Mouse (Mus musculus) kidney, embryonic 14.5 days (tissue): ENCODE measurements at regions not wholly inside any gene's neighbourhood (a gene's known extent, or its start where the extent isn't known, plus 50 kb on each side); places are given as distances from the start of the nearest gene placed in this dataset.
A peak's percentile ranks its signal among the peaks of the same experiment; 100 is the strongest.

Experiments used
- ATAC-seq: fragments of 200-750 bp; cut with Nextera tagmentation; 2 replicates; pipeline ENCODE4 v1.8.0; 2017; ENCODE audit warnings: moderate number of reproducible peaks, mild to moderate bottlenecking, moderate TSS enrichment, moderate library complexity; ENCODE audit not compliant: low FRiP score, low TSS enrichment
- H3K27ac ChIP-seq: fragments of 300-500 bp; sonication (generic); 2 replicates; pipeline ENCODE4 v1.5.1; 2014; ENCODE audit warnings: low read depth, mild to moderate bottlenecking, low read length, moderate library complexity, mixed read lengths
- H3K27me3 ChIP-seq: fragments of 300-500 bp; sonication (generic); 2 replicates; pipeline ENCODE4 v1.6.1; 2014; ENCODE audit warnings: mild to moderate bottlenecking, low read length; ENCODE audit not compliant: control insufficient read depth, insufficient read depth
- H3K36me3 ChIP-seq: fragments of 300-500 bp; sonication (generic); 2 replicates; pipeline ENCODE4 v1.6.1; 2014; ENCODE audit warnings: low read length, mixed read lengths; ENCODE audit not compliant: control insufficient read depth, insufficient read depth
- H3K4me1 ChIP-seq: fragments of 300-500 bp; sonication (generic); 2 replicates; pipeline ENCODE4 v1.6.1; 2014; ENCODE audit warnings: low read length, mixed read lengths; ENCODE audit not compliant: control insufficient read depth, insufficient read depth
- H3K4me2 ChIP-seq: fragments of 300-500 bp; sonication (generic); replicated peaks from 2 replicates; pipeline ENCODE4 v1.6.1; 2014; ENCODE audit warnings: low read depth, mild to moderate bottlenecking, low read length
- H3K4me3 ChIP-seq: fragments of 300-500 bp; sonication (generic); 2 replicates; pipeline ENCODE4 v1.5.1; 2014; ENCODE audit warnings: mild to moderate bottlenecking, low read length
- H3K9ac ChIP-seq: fragments of 300-500 bp; sonication (generic); 2 replicates; pipeline ENCODE4 v1.6.1; 2014; ENCODE audit warnings: low read depth, mild to moderate bottlenecking, low read length, moderate library complexity
- H3K9me3 ChIP-seq: fragments of 300-500 bp; sonication (generic); 2 replicates; pipeline ENCODE4 v1.6.1; 2016; ENCODE audit warnings: low read length; ENCODE audit not compliant: control insufficient read depth
- WGBS: fragments of 180-500 bp; shearing (Covaris S2); extraction: QIAGEN DNeasy Blood & Tissue Kit; methylation state at CpG from one replicate; pipeline ENCODE4 v1.1.7; 2014; 5-methylcytosine and 5-hydroxymethylcytosine counted together

- H3K9ac ChIP-seq: no peak overlapping the region
- no peaks in the 10 kb centered on the region for H3K4me1 ChIP-seq
- H3K4me2 ChIP-seq: no peak overlapping the region
- H3K4me3 ChIP-seq: no peak overlapping the region
- no peak for ATAC-seq
- no peaks in the 10 kb centered on the region for H3K36me3 ChIP-seq
- no peaks in the 10 kb centered on the region for H3K9me3 ChIP-seq
- H3K27ac ChIP-seq: no peak overlapping the region
- 68% methylated on average over 7 of the region's 7 CpGs for WGBS
- H3K27me3 ChIP-seq: peaks cover 3% of the 10 kb centered on the region
Observed at GRCm38 (mm10) chr17:72782775-72783174, 53.5 kb upstream of the Ypel5 start.

- Histone ChIP-seq H3K9me3 (no peaks in the 10 kb centered on the region), H3K4me3 (no peak overlapping the region), H3K36me3 (no peaks in the 10 kb centered on the region), H3K27ac (no peak overlapping the region), H3K4me1 (no peaks in the 10 kb centered on the region), H3K27me3 (peaks cover 3% of the 10 kb centered on the region), H3K4me2 (no peak overlapping the region), H3K9ac (no peak overlapping the region)
- WGBS: 24% methylated on average over 6 of the region's 6 CpGs
- 0 out of 2 replicates have a peak, but pooled peaks have one; percentile 20 for ATAC-seq
Observed at GRCm38 (mm10) chr17:72781786-72782185, 54.5 kb upstream of the Ypel5 start.

GRCm38 (mm10) chr17:72768266-72768665 is 68.0 kb upstream of the Ypel5 start:
- Histone ChIP-seq H3K27ac (no peak overlapping the region), H3K4me3 (no peak overlapping the region), H3K9ac (no peak overlapping the region), H3K27me3 (no peaks in the 10 kb centered on the region), H3K36me3 (no peaks in the 10 kb centered on the region), H3K4me1 (no peaks in the 10 kb centered on the region), H3K4me2 (no peak overlapping the region), H3K9me3 (no peaks in the 10 kb centered on the region)
- WGBS: 73% methylated on average over 4 of the region's 4 CpGs
- no peak for ATAC-seq

DNA sequence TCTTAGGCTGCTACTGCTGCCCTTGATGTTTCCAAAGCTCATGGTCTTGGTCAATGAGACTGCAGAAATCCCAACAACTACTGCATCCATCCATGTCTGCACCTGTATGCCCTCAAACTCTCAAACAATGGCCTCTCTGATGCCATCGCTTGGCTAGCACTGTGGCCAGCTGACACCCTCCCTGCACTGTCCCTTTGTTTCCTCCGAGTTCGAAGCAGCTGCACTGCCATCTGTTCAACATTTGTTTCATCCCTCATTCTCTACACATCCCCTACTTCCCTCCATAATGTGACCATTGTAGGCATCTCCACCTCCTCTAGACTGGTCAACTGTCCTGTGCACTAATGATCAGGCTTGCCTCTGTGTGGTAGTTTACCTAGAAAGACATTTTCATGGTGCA is 75.3 kb upstream of the Ypel5 start:
- no peaks in the 10 kb centered on the region for H3K36me3 ChIP-seq
- no peaks in the 10 kb centered on the region for H3K27me3 ChIP-seq
- no peaks in the 10 kb centered on the region for H3K4me1 ChIP-seq
- H3K27ac ChIP-seq: no peak overlapping the region
- WGBS: 73% methylated on average over 3 of the region's 3 CpGs
- no peak overlapping the region for H3K4me3 ChIP-seq
- no peak overlapping the region for H3K4me2 ChIP-seq
- H3K9ac ChIP-seq: no peak overlapping the region
- no peak for ATAC-seq
- H3K9me3 ChIP-seq: no peaks in the 10 kb centered on the region

DNA sequence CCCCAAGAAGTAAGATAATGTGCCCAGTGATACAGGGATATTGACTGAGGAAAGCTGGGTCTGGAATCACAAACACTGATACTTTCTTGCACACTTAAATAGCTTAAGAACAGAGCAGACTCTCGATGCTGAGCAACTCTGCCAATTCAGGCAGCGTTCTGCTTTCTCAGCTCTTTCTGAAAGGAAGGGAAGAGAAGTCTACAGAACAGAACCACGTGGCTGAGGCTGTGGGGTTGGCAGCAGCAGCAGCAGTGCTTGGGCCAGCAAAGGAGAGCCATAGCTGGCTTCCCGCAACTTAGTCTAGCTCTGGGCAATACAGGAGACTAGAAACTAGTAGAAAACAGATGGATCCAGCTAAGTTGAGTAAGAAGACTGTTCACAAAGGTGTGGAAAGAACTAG is 89.8 kb upstream of the Ypel5 start:
- H3K9ac ChIP-seq: no peak overlapping the region
- no peaks in the 10 kb centered on the region for H3K27me3 ChIP-seq
- H3K36me3 ChIP-seq: no peaks in the 10 kb centered on the region
- no peak overlapping the region for H3K4me3 ChIP-seq
- H3K9me3 ChIP-seq: no peaks in the 10 kb centered on the region
- 74% methylated on average over 4 of the region's 4 CpGs for WGBS
- no peak overlapping the region for H3K4me2 ChIP-seq
- ATAC-seq: no peak
- no peaks in the 10 kb centered on the region for H3K4me1 ChIP-seq
- no peak overlapping the region for H3K27ac ChIP-seq

DNA sequence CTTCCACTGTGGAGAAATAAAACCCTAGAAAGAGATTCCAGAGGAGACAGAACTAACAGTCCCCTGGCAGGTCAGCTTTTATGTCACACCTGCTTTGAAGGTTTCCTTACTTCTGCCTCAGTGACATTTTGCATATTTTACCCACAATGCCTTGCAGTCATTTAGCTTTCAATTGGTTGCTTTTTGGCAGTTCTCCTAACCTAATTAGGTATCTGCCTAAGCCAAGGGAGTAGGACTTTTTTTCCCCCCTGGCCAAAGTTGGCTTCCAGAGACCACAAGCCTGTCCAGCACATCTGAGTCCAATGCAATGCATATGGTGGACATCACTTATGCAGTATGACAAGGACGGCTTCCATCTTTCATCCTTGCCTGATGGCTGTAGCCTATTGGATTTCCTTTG is 103.2 kb upstream of the Ypel5 start:
- no peak for ATAC-seq
- Histone ChIP-seq H3K4me3 (no peak overlapping the region), H3K36me3 (no peaks in the 10 kb centered on the region), H3K9me3 (no peaks in the 10 kb centered on the region), H3K4me2 (no peak overlapping the region), H3K9ac (no peak overlapping the region), H3K27me3 (no peaks in the 10 kb centered on the region), H3K27ac (no peak overlapping the region), H3K4me1 (no peaks in the 10 kb centered on the region)
- WGBS: 91% methylated on average over 1 of the region's 1 CpGs

DNA sequence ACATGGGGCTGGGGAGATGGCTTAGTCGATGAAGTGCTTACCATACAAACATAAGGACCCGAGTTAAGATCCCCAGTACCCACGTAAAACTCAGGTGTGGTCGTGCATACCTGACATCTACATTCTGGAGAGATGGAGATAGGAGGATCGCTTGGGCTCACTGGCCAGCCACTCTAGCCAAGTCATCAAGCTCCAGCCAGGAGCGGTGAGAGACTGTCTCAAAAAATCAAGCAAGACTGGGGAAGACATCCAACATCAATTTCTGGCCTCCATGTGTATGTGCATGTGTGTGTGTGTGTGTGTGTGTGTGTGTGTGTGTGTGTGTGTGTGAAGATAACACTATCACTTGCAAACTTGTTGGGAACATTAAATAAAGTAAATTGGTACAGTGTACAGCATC is 104.6 kb upstream of the Ypel5 start:
- Histone ChIP-seq H3K9ac (no peak overlapping the region), H3K4me2 (no peak overlapping the region), H3K36me3 (no peaks in the 10 kb centered on the region), H3K27ac (no peak overlapping the region), H3K4me1 (no peaks in the 10 kb centered on the region), H3K4me3 (no peak overlapping the region), H3K27me3 (no peaks in the 10 kb centered on the region), H3K9me3 (no peaks in the 10 kb centered on the region)
- WGBS: 92% methylated on average over 6 of the region's 6 CpGs
- ATAC-seq: no peak

GRCm38 (mm10) chr17:72731175-72731574 is 105.1 kb upstream of the Ypel5 start:
- no peak for ATAC-seq
- 66% methylated on average over 5 of the region's 5 CpGs for WGBS
- Histone ChIP-seq H3K4me3 (no peak overlapping the region), H3K4me2 (no peak overlapping the region), H3K27me3 (no peaks in the 10 kb centered on the region), H3K36me3 (no peaks in the 10 kb centered on the region), H3K4me1 (no peaks in the 10 kb centered on the region), H3K27ac (no peak overlapping the region), H3K9me3 (no peaks in the 10 kb centered on the region), H3K9ac (no peak overlapping the region)

- H3K27ac ChIP-seq: no peak overlapping the region
- no peak overlapping the region for H3K4me3 ChIP-seq
- ATAC-seq: no peak
- H3K9me3 ChIP-seq: no peaks in the 10 kb centered on the region
- no peak overlapping the region for H3K4me2 ChIP-seq
- no peaks in the 10 kb centered on the region for H3K4me1 ChIP-seq
- 51% methylated on average over 7 of the region's 7 CpGs for WGBS
- H3K27me3 ChIP-seq: no peaks in the 10 kb centered on the region
- H3K36me3 ChIP-seq: no peaks in the 10 kb centered on the region
- no peak overlapping the region for H3K9ac ChIP-seq
Observed at GRCm38 (mm10) chr17:72720753-72721152, 115.5 kb upstream of the Ypel5 start.

DNA sequence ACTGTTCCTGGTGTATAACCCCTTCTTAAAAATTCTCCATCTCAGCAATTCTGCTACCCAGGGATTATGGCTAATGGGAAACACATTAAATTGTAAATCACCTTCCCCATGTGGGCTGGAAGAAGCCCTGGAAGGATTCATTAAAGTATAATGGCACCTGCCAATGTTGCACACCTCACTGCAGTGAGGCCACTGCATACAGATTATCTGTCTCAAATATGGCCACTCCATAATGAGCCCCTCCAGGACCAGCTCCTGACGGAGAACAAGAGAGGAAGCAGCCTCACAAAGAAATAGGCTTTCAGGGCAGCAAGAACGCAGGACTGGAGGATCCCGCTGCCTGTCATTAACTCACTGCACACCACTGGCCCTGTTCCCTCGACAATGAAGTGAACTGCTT is 115.2 kb upstream of the Alk start:
- ATAC-seq: no peak
- Histone ChIP-seq H3K36me3 (no peaks in the 10 kb centered on the region), H3K9me3 (no peaks in the 10 kb centered on the region), H3K27me3 (no peaks in the 10 kb centered on the region), H3K4me1 (no peaks in the 10 kb centered on the region), H3K4me2 (no peak overlapping the region), H3K27ac (no peak overlapping the region), H3K4me3 (no peak overlapping the region), H3K9ac (no peak overlapping the region)
- WGBS: 68% methylated on average over 4 of the region's 4 CpGs
